Mouse (Mus musculus) forebrain, embryonic 11.5 days (tissue): Measurements from ENCODE around the gene Gng5. TPM values are rescaled to one million over a fixed set of nuclear protein-coding genes. Genes with fewer than 3 reads are reported as not detected.

Experiments
- ATAC-seq: fragments of 200-750 bp; cut with Nextera tagmentation; replicated peaks from 2 replicates; pipeline ENCODE4 v1.8.0; 2017; ENCODE audit warnings: moderate TSS enrichment; ENCODE audit not compliant: low FRiP score
- DNase-seq: peaks from one replicate; pipeline ENCODE4 v3.0.0-alpha.2; 2017; ENCODE audit warnings: low spot score
- H3K27ac ChIP-seq: fragments of 300-500 bp; sonication (generic); 2 replicates; pipeline ENCODE4 v1.5.1; 2014; ENCODE audit warnings: low read depth, low read length
- H3K27me3 ChIP-seq: fragments of 300-500 bp; sonication (generic); 2 replicates; pipeline ENCODE4 v1.6.1; 2014; ENCODE audit warnings: mild to moderate bottlenecking, low read length, mixed read lengths; ENCODE audit not compliant: control insufficient read depth, insufficient read depth
- H3K36me3 ChIP-seq: fragments of 300-500 bp; sonication (generic); 2 replicates; pipeline ENCODE4 v1.6.1; 2014; ENCODE audit warnings: mild to moderate bottlenecking, low read length, moderate library complexity, mixed read lengths; ENCODE audit not compliant: control insufficient read depth, insufficient read depth
- H3K4me1 ChIP-seq: fragments of 300-500 bp; sonication (generic); replicated peaks from 2 replicates; pipeline ENCODE4 v1.6.1; 2014; ENCODE audit warnings: low read length, mixed read lengths; ENCODE audit not compliant: control insufficient read depth, insufficient read depth
- H3K4me2 ChIP-seq: fragments of 300-500 bp; sonication (generic); 2 replicates; pipeline ENCODE4 v1.6.1; 2014; ENCODE audit warnings: low read depth, mild to moderate bottlenecking, low read length, moderate library complexity, mixed read lengths; ENCODE audit not compliant: severe bottlenecking
- H3K4me3 ChIP-seq: fragments of 300-500 bp; sonication (generic); 2 replicates; pipeline ENCODE4 v1.5.1; 2014; ENCODE audit warnings: low read depth, low read length
- H3K9ac ChIP-seq: fragments of 300-500 bp; sonication (generic); 2 replicates; pipeline ENCODE4 v1.6.1; 2014; ENCODE audit warnings: low read length
- H3K9me3 ChIP-seq: fragments of 300-500 bp; sonication (generic); 2 replicates; pipeline ENCODE4 v1.6.1; 2016; ENCODE audit warnings: low read length, mixed read lengths; ENCODE audit not compliant: control insufficient read depth
- WGBS: fragments of 180-500 bp; shearing (Covaris S2); extraction: QIAGEN DNeasy Blood & Tissue Kit; methylation state at CpG from one replicate; pipeline ENCODE4 v1.1.7; 2014; 5-methylcytosine and 5-hydroxymethylcytosine counted together
- polyA plus RNA-seq: library from polyadenylated mRNA; unstranded; fragments of >200 nt; fragmentation: Nextera tagmentation; extraction: Ambion mirVana; gene quantifications from 2 replicates; pipeline ENCODE4 v1.2.1, GENCODE M21; 2014

The Gng5 gene
- 977 and 1,050 TPM in 2 replicates for polyA plus RNA-seq

DNA sequence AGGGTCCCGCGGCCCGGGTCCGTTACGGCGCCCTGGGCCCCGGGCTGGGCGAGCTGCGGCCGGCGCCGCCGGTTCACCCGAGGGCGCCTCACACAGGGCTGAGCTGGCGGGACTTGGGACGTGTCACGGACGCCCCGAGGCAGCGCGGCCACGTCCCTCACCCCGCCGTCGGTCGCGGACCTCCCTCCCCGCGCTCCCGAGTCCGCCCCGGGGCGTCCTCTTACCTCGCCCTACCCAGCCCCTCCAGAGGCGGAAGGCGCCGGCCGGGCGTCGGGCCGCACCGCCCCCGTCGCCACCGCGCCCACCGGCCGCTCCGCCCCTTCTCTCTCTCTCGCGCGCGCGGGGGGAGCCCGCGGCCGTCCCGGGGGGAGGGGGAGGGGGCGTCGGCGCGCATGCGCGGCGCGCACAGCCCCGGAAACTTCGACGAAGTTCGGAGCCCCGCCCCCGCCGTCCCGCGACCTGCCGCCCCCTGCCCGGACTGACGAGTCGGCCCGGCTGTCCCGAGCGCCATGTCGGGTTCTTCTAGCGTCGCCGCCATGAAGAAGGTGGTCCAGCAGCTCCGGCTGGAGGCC lies at the start of gene Gng5, which contains the start of gene Spata1:
Gene Gng5, plus strand, starts transcription at position 377 of the 572 bp plus-strand sequence.
Gene Spata1, minus strand, starts transcription at position 323 of the 572 bp plus-strand sequence.
- WGBS, result under 1% methylated on average over 72 of the region's 88 CpGs
- Histone ChIP-seq H3K4me2 (peak within 1 kb of the TSS; percentile 75), H3K27ac (peak within 1 kb of the TSS; percentile 85), H3K36me3 (no peaks in the 10 kb centered on the region), H3K4me1 (peaks cover 14% of the 10 kb centered on the region), H3K9me3 (no peaks in the 10 kb centered on the region), H3K9ac (peak within 1 kb of the TSS; percentile 93), H3K4me3 (peak within 1 kb of the TSS; percentile 82), H3K27me3 (no peaks in the 10 kb centered on the region)
- DNase-seq, result peak; percentile 95
- peak; percentile 94 for ATAC-seq

DNA sequence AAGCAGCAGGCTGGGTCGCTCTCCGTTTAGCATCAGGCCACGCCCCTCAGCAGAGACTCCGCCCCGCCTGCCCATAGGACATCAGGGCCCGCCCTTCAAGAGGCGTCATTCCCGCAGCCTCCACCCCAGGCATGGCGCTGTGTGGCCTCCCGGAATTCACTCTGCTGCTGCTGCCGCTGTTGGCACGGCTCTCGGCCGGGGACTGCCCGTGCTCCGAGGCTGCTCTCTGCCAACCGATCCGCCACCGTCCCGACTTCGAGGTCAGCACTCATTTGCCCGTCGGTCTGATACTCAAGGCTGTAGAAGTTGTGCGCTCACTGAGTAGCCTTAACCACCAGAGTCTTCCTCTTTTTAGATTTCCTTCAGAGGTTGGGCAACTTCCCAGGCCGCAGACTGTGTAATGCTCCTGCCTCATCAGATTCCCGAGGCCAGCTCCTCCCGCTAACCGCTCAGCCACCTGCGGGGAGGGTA lies 49.2 kb upstream of the Gng5 start:
- peak; percentile 97 for DNase-seq
- ATAC-seq, result peak; percentile 100
- WGBS, result under 1% methylated on average over 29 of the region's 29 CpGs
- peak overlapping the region; percentile 45 for H3K4me3 ChIP-seq
- H3K27me3 ChIP-seq, result no peaks in the 10 kb centered on the region
- no peaks in the 10 kb centered on the region; the same call in 1 of the 2 replicates for H3K9me3 ChIP-seq
- H3K27ac ChIP-seq, result no peak overlapping the region; the same call in 1 of the 2 replicates
- H3K9ac ChIP-seq, result peak overlapping the region; percentile 69
- H3K4me1 ChIP-seq, result no peaks in the 10 kb centered on the region; the same call in 1 of the 2 replicates
- peak overlapping the region; percentile 69 for H3K4me2 ChIP-seq
- no peaks in the 10 kb centered on the region for H3K36me3 ChIP-seq

DNA sequence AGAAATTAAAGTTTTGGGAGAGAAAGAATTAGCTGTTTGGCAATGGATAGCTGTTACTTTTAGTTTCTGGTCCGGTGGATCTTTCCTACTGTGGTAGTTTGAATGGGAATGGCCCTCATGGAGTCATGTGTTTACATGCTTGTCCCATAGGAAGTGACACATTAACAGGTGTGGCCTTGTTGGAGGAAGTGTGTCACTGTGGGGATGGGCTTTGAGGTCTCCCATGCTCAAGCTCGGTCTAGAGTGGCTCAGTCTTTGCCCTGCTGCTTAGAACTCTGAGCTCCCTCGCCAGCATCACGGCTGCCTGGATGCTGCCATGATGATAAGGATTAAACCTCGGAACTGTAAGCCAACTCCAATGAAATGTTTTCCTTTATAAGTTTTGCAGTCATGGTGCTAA lies 48.2 kb upstream of the Gng5 start:
- DNase-seq (no peak), ATAC-seq (no peak)
- WGBS, result 86% methylated on average over 5 of the region's 5 CpGs
- Histone ChIP-seq H3K27me3 (no peaks in the 10 kb centered on the region), H3K4me3 (no peak overlapping the region), H3K9me3 (no peaks in the 10 kb centered on the region), H3K9ac (no peak overlapping the region), H3K36me3 (no peaks in the 10 kb centered on the region), H3K27ac (no peak overlapping the region), H3K4me2 (no peak overlapping the region), H3K4me1 (no peaks in the 10 kb centered on the region; the same call in 1 of the 2 replicates)

DNA sequence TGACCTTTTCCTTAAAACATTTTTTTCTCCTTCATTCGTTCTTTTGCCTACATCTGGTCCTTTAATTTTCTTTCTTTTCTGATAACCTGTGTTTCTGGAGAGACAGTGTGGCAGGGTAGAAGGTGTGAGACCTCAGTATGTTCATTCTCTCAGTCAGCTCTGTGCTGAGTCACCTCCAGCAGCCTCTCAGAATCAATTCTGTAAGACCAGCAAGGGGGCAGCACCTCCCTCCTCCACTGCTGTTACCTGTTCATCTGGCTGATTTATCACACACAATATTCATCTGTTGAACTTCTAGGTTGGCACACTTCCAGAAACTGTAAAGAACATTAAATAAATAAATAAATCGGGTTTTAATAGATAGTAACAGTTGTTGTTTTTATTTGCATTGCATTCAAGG lies 36.7 kb upstream of the Gng5 start:
- ATAC-seq (no peak), DNase-seq (no peak)
- Histone ChIP-seq H3K4me3 (no peak overlapping the region), H3K27ac (no peak overlapping the region), H3K4me1 (no peaks in the 10 kb centered on the region), H3K36me3 (no peaks in the 10 kb centered on the region), H3K9ac (no peak overlapping the region), H3K4me2 (no peak overlapping the region), H3K9me3 (no peaks in the 10 kb centered on the region), H3K27me3 (no peaks in the 10 kb centered on the region)
- 64% methylated on average over 2 of the region's 2 CpGs for WGBS

DNA sequence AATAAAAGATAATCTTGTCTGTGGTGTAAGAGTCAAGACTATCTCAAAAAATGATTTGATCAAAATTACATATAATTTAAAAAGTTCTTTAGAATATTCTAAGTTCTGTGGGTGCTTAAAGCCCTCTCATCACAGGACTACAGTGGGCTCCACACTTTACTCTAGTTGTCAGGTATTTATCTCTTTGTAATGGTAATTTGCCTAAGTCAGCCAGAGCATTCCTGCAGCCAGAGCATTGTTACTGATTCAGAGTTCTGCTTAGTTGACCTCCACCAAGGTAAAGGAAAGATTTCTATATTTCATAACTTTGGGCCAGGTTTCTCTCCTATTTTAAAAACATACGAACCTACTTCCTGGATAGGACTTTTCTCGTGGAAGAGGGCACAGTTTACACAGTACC lies 30.4 kb upstream of the Gng5 start:
- Histone ChIP-seq H3K27me3 (no peaks in the 10 kb centered on the region), H3K4me3 (no peak overlapping the region), H3K9ac (no peak overlapping the region), H3K9me3 (no peaks in the 10 kb centered on the region), H3K4me2 (no peak overlapping the region), H3K4me1 (no peaks in the 10 kb centered on the region), H3K36me3 (no peaks in the 10 kb centered on the region), H3K27ac (no peak overlapping the region)
- DNase-seq, result no peak
- ATAC-seq, result no peak
- WGBS, result 89% methylated on average over 2 of the region's 2 CpGs

DNA sequence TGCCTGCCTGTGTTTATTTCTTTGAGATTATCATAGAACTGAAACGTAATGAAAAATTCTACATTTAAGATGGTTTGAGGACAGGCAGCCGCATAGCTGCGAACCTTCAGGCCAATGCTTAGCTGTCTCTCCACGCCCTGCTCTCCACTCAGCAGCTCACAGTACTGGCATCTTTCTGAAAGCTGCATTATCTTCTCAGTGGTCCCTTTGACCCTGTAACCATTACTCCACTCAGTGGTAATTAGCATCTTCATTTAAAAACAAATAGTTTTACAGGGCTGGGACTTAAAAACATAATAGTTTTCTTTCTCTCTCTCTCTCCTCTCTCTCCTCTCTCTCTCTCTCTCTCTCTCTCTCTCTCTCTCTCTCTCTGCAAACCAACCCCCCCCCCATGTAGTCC lies 26.9 kb upstream of the Gng5 start:
- Histone ChIP-seq H3K9me3 (no peaks in the 10 kb centered on the region), H3K4me2 (no peak overlapping the region), H3K4me3 (no peak overlapping the region), H3K36me3 (no peaks in the 10 kb centered on the region), H3K27me3 (no peaks in the 10 kb centered on the region), H3K27ac (no peak overlapping the region), H3K9ac (no peak overlapping the region), H3K4me1 (no peaks in the 10 kb centered on the region)
- WGBS, result 62% methylated on average over 4 of the region's 4 CpGs
- ATAC-seq (no peak), DNase-seq (no peak)

DNA sequence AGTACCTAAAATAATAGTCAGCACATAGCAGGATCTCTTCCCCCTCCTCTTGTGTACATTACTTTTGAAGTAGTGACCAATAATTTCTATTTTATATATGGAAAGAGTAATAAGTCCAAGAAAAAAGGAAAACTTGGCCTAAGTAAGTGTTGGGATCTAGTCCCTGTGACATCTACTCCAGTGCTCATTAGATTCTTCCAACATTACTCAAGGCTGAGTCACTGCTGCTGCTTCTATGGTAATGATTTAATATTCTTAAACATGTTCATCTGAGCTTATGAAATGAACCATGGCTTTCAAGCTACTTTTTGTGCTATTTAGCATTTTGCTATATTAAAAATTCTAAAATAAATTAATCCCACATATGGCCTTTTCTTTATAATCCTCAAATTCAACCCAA lies 25.9 kb upstream of the Gng5 start:
- Histone ChIP-seq H3K9me3 (no peaks in the 10 kb centered on the region), H3K4me3 (no peak overlapping the region), H3K4me1 (no peaks in the 10 kb centered on the region), H3K4me2 (no peak overlapping the region), H3K27ac (no peak overlapping the region), H3K9ac (no peak overlapping the region), H3K27me3 (no peaks in the 10 kb centered on the region), H3K36me3 (no peaks in the 10 kb centered on the region)
- no peak for ATAC-seq
- no peak for DNase-seq

GRCm38 (mm10) chr3:146474428-146474827 lies 25.2 kb upstream of the Gng5 start:
- Histone ChIP-seq H3K9me3 (no peaks in the 10 kb centered on the region), H3K4me1 (no peaks in the 10 kb centered on the region), H3K27ac (no peak overlapping the region), H3K4me2 (no peak overlapping the region), H3K9ac (no peak overlapping the region), H3K27me3 (no peaks in the 10 kb centered on the region), H3K4me3 (no peak overlapping the region), H3K36me3 (no peaks in the 10 kb centered on the region)
- ATAC-seq (no peak), DNase-seq (no peak)
- WGBS, result 89% methylated on average over 3 of the region's 3 CpGs

DNA sequence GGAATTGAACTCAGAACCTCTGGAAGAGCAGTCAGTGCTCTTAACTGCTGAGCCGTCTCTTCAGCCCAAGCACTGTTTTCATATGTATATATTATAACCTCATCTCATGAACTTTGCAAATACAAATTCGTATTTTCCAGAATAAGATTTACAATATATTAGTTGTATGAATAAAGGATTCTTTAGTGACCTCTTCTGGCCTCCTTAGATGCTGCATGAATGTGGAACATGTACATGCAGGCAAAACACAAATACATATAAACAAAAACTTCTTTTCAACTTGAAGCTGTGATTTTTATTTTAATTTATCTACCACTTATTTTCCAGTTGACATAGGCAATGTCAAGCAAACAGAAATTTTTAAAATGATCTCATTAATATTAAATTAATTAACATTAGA lies 17.6 kb upstream of the Gng5 start:
- no peaks in the 10 kb centered on the region for H3K4me1 ChIP-seq
- no peak for ATAC-seq
- no peak overlapping the region for H3K4me2 ChIP-seq
- no peak overlapping the region for H3K9ac ChIP-seq
- no peaks in the 10 kb centered on the region for H3K27me3 ChIP-seq
- WGBS, result 76% methylated on average over 2 of the region's 2 CpGs
- H3K27ac ChIP-seq, result no peak overlapping the region
- H3K36me3 ChIP-seq, result no peaks in the 10 kb centered on the region
- no peak overlapping the region for H3K4me3 ChIP-seq
- H3K9me3 ChIP-seq, result no peaks in the 10 kb centered on the region
- DNase-seq, result no peak
